ENCODE assay signal across 8 mouse cellular contexts in the genomic region with DNA sequence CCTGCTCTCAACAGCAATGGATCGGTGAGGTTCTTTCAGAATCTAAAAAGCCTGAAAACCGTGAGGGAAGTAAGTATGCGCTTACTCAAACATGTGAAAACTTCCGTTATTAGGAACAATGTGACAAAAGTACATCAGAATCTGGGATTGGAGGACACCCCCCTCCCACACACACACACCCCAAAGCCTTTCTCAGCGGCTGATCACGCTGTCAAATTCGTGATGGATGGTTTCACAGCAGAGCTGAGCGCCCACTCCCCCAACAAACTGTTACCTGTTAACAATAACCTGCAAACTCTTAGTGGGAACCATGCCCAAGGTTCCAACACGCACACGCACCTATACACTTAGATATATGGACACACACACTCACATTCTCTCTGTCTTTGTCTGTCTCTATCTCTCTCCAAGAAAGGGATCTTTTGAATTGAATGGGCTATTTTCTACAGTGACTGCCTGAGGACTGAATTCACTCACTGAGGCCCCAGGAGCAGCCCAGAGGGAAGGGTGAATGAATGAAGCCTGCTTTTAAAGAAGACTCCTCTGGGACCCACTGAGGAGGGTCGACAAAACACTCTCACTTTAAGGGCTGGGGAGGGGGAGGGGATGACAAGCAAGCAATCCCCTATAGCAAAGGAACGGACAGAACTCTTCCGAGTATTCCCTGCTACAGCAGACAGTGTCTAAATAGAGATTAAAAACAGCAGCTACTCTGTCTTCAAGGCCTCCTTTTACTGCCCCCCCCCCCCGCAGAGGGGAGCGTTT. TPM values are rescaled to one million over a fixed set of nuclear protein-coding genes. Genes with fewer than 3 reads are reported as not detected.
DNase-seq lines count a peak whose midpoint lies in the region; ATAC-seq and TF ChIP-seq lines count a peak whose summit lies in the region.

No protein-coding gene starts in this region.

- H3K79me2 ChIP-seq in MEL (ENCODE audit: control insufficient read depth, insufficient read depth, low read length, poor library complexity): peaks cover 30% of the 10 kb centered on the region

- no peak overlapping the region for H3K27ac ChIP-seq in heart, embryonic 12.5 days (ENCODE audit: poor library complexity, severe bottlenecking)
- no peak overlapping the region for H3K27ac ChIP-seq in MEL (ENCODE audit: control insufficient read depth, low read depth, low read length)
- H3K27ac ChIP-seq in hindbrain, embryonic 13.5 days: peak overlapping the region; percentile 90
- no peak overlapping the region for H3K27ac ChIP-seq in midbrain, embryonic 13.5 days

- H3K9me3 ChIP-seq in heart, embryonic 12.5 days (replicated peaks): no peaks in the 10 kb centered on the region
- no peaks in the 10 kb centered on the region for H3K9me3 ChIP-seq in MEL (replicated peaks; ENCODE audit: insufficient read depth, low read length)
- H3K9me3 ChIP-seq in hindbrain, embryonic 13.5 days: no peaks in the 10 kb centered on the region
- no peaks in the 10 kb centered on the region for H3K9me3 ChIP-seq in midbrain, embryonic 13.5 days

- no peak for TF ChIP-seq POLR2A in MEL (IDR thresholded peaks at IDR 0.05; ENCODE audit: control insufficient read depth in 1 of 2, insufficient read depth in 1 of 2, low read depth in 1 of 2, low read length in 2 of 2, poor library complexity in 1 of 2)

- TF ChIP-seq EP300 in MEL (IDR thresholded peaks at IDR 0.05; ENCODE audit: low read depth in 1 of 2, low read length in 2 of 2): 0 out of 4 replicates have a peak, but pooled peaks of 1 of the 2 experiments have one; percentile 21

- 30% methylated on average over 15 of the region's 15 CpGs for WGBS in heart, embryonic 12.5 days
- WGBS in hindbrain, embryonic 13.5 days: 5% methylated on average over 15 of the region's 15 CpGs
- 6% methylated on average over 15 of the region's 15 CpGs for WGBS in midbrain, embryonic 13.5 days

- no peaks in the 10 kb centered on the region for H3K27me3 ChIP-seq in heart, embryonic 12.5 days (replicated peaks)
- no peaks in the 10 kb centered on the region for H3K27me3 ChIP-seq in MEL (ENCODE audit: control insufficient read depth in 1 of 2, insufficient read depth in 2 of 2, low read length in 2 of 2)
- H3K27me3 ChIP-seq in hindbrain, embryonic 13.5 days: no peaks in the 10 kb centered on the region
- no peaks in the 10 kb centered on the region for H3K27me3 ChIP-seq in midbrain, embryonic 13.5 days

- H3K4me1 ChIP-seq in heart, embryonic 12.5 days (replicated peaks): peaks cover 33% of the 10 kb centered on the region
- H3K4me1 ChIP-seq in MEL (ENCODE audit: control insufficient read depth in 1 of 2, insufficient read depth in 2 of 2, low read length in 2 of 2): peaks cover 0 to 22% of the 10 kb centered on the region in 2 experiments; a peak in 3 of 4 replicates
- H3K4me1 ChIP-seq in hindbrain, embryonic 13.5 days (replicated peaks): peaks cover 44% of the 10 kb centered on the region
- peaks cover 38% of the 10 kb centered on the region for H3K4me1 ChIP-seq in midbrain, embryonic 13.5 days (replicated peaks)

- no peak for ATAC-seq in heart, embryonic 12.5 days (ENCODE audit: insufficient number of reproducible peaks, low FRiP score)
- ATAC-seq in hindbrain, embryonic 13.5 days (ENCODE audit: low FRiP score): no peak
- no peak for ATAC-seq in midbrain, embryonic 13.5 days

- peaks cover 33% of the 10 kb centered on the region for H3K36me3 ChIP-seq in heart, embryonic 12.5 days
- peaks cover 23 to 24% of the 10 kb centered on the region in 2 experiments for H3K36me3 ChIP-seq in MEL (ENCODE audit: control insufficient read depth in 1 of 2, insufficient read depth in 2 of 2, low read length in 2 of 2)
- H3K36me3 ChIP-seq in hindbrain, embryonic 13.5 days: peaks cover 25% of the 10 kb centered on the region
- peaks cover 33% of the 10 kb centered on the region for H3K36me3 ChIP-seq in midbrain, embryonic 13.5 days

- DNase-seq in heart, adult 11 months: no peak
- DNase-seq in MEL (ENCODE audit: low read depth, low spot score): no peak
- no peak for DNase-seq in right cerebral cortex, postnatal 4 days
- no peak for DNase-seq in layer of hippocampus, postnatal 36 days
- no peak for DNase-seq in layer of hippocampus, adult 8-10 months (ENCODE audit: low spot score in 2 of 2)

- TF ChIP-seq CTCF in MEL (IDR thresholded peaks at IDR 0.05 in 2 of 3, conservative IDR thresholded peaks at IDR 0.05 in 1 of 3; ENCODE audit: control insufficient read depth in 1 of 3, insufficient read depth in 1 of 3, low read depth in 2 of 3, low read length in 3 of 3, poor library complexity in 1 of 3, severe bottlenecking in 1 of 3): no peak

- no peak for TF ChIP-seq RAD21 in MEL (IDR thresholded peaks at IDR 0.05; ENCODE audit: low read depth, low read length)

- peak overlapping the region; percentile 98 for H3K4me2 ChIP-seq in heart, embryonic 12.5 days
- H3K4me2 ChIP-seq in hindbrain, embryonic 13.5 days: peak overlapping the region; percentile 90
- H3K4me2 ChIP-seq in midbrain, embryonic 13.5 days (replicated peaks): peak overlapping the region; percentile 89

- H3K4me3 ChIP-seq in heart, embryonic 12.5 days: peak overlapping the region; percentile 70
- peak overlapping the region; percentile 86 to 93 for H3K4me3 ChIP-seq in MEL (ENCODE audit: control insufficient read depth in 1 of 2, insufficient read depth in 1 of 2, low read depth in 2 of 2, low read length in 2 of 2)
- peak overlapping the region; percentile 78 for H3K4me3 ChIP-seq in hindbrain, embryonic 13.5 days
- H3K4me3 ChIP-seq in midbrain, embryonic 13.5 days (replicated peaks): peak overlapping the region; percentile 94

- peak overlapping the region; percentile 80 for H3K9ac ChIP-seq in heart, embryonic 12.5 days
- peak overlapping the region; percentile 89 for H3K9ac ChIP-seq in MEL (ENCODE audit: control insufficient read depth, low read depth, low read length, poor library complexity, severe bottlenecking)
- peak overlapping the region; percentile 94 for H3K9ac ChIP-seq in hindbrain, embryonic 13.5 days
- H3K9ac ChIP-seq in midbrain, embryonic 13.5 days (replicated peaks): peak overlapping the region; percentile 90

TF ChIP-seq in MEL, 35 proteins besides CTCF, POLR2A, EP300 and RAD21:
- TF ChIP-seq GABPA (IDR thresholded peaks at IDR 0.05; ENCODE audit: low read depth, low read length): no peak
- TF ChIP-seq SIN3A (IDR thresholded peaks at IDR 0.05; ENCODE audit: low read length): no peak

RNA-seq across cellular contexts. Expression of a gene that starts 1.6 kb away (rescaled TPM):
- 93.7 and 99.0 TPM in 2 replicates for polyA plus RNA-seq in heart, embryonic 12.5 days (2016; fragmentation: Nextera tagmentation; extraction: Ambion mirVana)
- total RNA-seq in MEL (2012; rRNA removed): 220 and 234 TPM in 2 replicates
- polyA plus RNA-seq in MEL (2012; ENCODE audit: insufficient read depth in 1 of 2, insufficient read length in 2 of 2, low read depth in 1 of 2, low replicate concordance in 2 of 2, missing spikeins in 1 of 2): 100 to 1,000 TPM in 1 of 2 experiments, not detected in 1; 167 TPM
- 255 and 257 TPM in 2 replicates for polyA plus RNA-seq in hindbrain, embryonic 13.5 days (2015; fragmentation: Nextera tagmentation; extraction: Ambion mirVana)
- polyA plus RNA-seq in midbrain, embryonic 13.5 days (2015; fragmentation: Nextera tagmentation; extraction: Ambion mirVana): 272 and 273 TPM in 2 replicates
- total RNA-seq in layer of hippocampus, postnatal 36 days (2021): 100 to 1,000 TPM; 103 to 109 TPM
- 100 to 1,000 TPM; 121 to 136 (median 128) TPM for total RNA-seq in layer of hippocampus, adult 8-10 months (2022)

RNA-seq across cellular contexts. Expression of a gene that starts 19.2 kb away (rescaled TPM):
- polyA plus RNA-seq in heart, embryonic 12.5 days (2016; fragmentation: Nextera tagmentation; extraction: Ambion mirVana): 0.30 and 0.77 TPM in 2 replicates
- total RNA-seq in MEL (2012; rRNA removed): 0.23 and 0.46 TPM in 2 replicates
- under 1 TPM in 1 of 2 experiments, not detected in 1; 0.92 TPM for polyA plus RNA-seq in MEL (2012; ENCODE audit: insufficient read depth in 1 of 2, insufficient read length in 2 of 2, low read depth in 1 of 2, low replicate concordance in 2 of 2, missing spikeins in 1 of 2)
- polyA plus RNA-seq in hindbrain, embryonic 13.5 days (2015; fragmentation: Nextera tagmentation; extraction: Ambion mirVana): 2.0 and 2.8 TPM in 2 replicates
- 2.8 and 3.0 TPM in 2 replicates for polyA plus RNA-seq in midbrain, embryonic 13.5 days (2015; fragmentation: Nextera tagmentation; extraction: Ambion mirVana)
- 1 to 10 TPM in 1 of 2 experiments, under 1 TPM in 1; 0.82 to 1.3 TPM for total RNA-seq in layer of hippocampus, postnatal 36 days (2021)
- 1 to 10 TPM in 3 of 4 experiments, under 1 TPM in 1; 0.71 to 1.9 (median 1.6) TPM for total RNA-seq in layer of hippocampus, adult 8-10 months (2022)

RNA-seq across cellular contexts. Expression of a gene that starts 48.5 kb away (rescaled TPM):
- polyA plus RNA-seq in heart, embryonic 12.5 days (2016; fragmentation: Nextera tagmentation; extraction: Ambion mirVana): 21.6 and 22.1 TPM in 2 replicates
- 19.0 and 20.1 TPM in 2 replicates for total RNA-seq in MEL (2012; rRNA removed)
- 10 to 100 TPM in 1 of 2 experiments, not detected in 1; 20.8 TPM for polyA plus RNA-seq in MEL (2012; ENCODE audit: insufficient read depth in 1 of 2, insufficient read length in 2 of 2, low read depth in 1 of 2, low replicate concordance in 2 of 2, missing spikeins in 1 of 2)
- 34.5 and 37.0 TPM in 2 replicates for polyA plus RNA-seq in hindbrain, embryonic 13.5 days (2015; fragmentation: Nextera tagmentation; extraction: Ambion mirVana)
- polyA plus RNA-seq in midbrain, embryonic 13.5 days (2015; fragmentation: Nextera tagmentation; extraction: Ambion mirVana): 21.5 and 23.6 TPM in 2 replicates
- total RNA-seq in layer of hippocampus, postnatal 36 days (2021): 100 to 1,000 TPM; 246 to 256 TPM
- total RNA-seq in layer of hippocampus, adult 8-10 months (2022): 100 to 1,000 TPM; 162 to 216 (median 203) TPM

RNA-seq across cellular contexts. Expression of a gene that starts 53.7 kb away (rescaled TPM):
- polyA plus RNA-seq in heart, embryonic 12.5 days (2016; fragmentation: Nextera tagmentation; extraction: Ambion mirVana): 9.5 and 9.8 TPM in 2 replicates
- total RNA-seq in MEL (2012; rRNA removed): 31.5 and 34.7 TPM in 2 replicates
- 10 to 100 TPM in 1 of 2 experiments, not detected in 1; 11.5 TPM for polyA plus RNA-seq in MEL (2012; ENCODE audit: insufficient read depth in 1 of 2, insufficient read length in 2 of 2, low read depth in 1 of 2, low replicate concordance in 2 of 2, missing spikeins in 1 of 2)
- polyA plus RNA-seq in hindbrain, embryonic 13.5 days (2015; fragmentation: Nextera tagmentation; extraction: Ambion mirVana): 11.0 and 12.2 TPM in 2 replicates
- polyA plus RNA-seq in midbrain, embryonic 13.5 days (2015; fragmentation: Nextera tagmentation; extraction: Ambion mirVana): 12.9 and 13.1 TPM in 2 replicates
- total RNA-seq in layer of hippocampus, postnatal 36 days (2021): 100 to 1,000 TPM; 126 to 127 TPM
- total RNA-seq in layer of hippocampus, adult 8-10 months (2022): 100 to 1,000 TPM in 3 of 4 experiments, 10 to 100 TPM in 1; 97.9 to 121 (median 111) TPM
